Mouse (Mus musculus) testis, adult 2 months (tissue): ENCODE data around the gene Hhatl. TPM values are rescaled to one million over a fixed set of nuclear protein-coding genes. Genes with fewer than 3 reads are reported as not detected.

Source experiments
- H3K27ac ChIP-seq: fragments of 200-500 bp; 2 replicates; pipeline ENCODE4 v1.5.1; 2012; ENCODE audit warnings: low read depth, low read length; ENCODE audit not compliant: control insufficient read depth, insufficient read depth
- H3K27me3 ChIP-seq: fragments of 200-500 bp; 2 replicates; pipeline ENCODE4 v1.6.1; 2012; ENCODE audit warnings: mild to moderate bottlenecking, low read length, moderate library complexity; ENCODE audit not compliant: control insufficient read depth, insufficient read depth
- H3K36me3 ChIP-seq: fragments of 200-500 bp; 2 replicates; pipeline ENCODE4 v1.6.1; 2012; ENCODE audit warnings: mild to moderate bottlenecking, low read length; ENCODE audit not compliant: control insufficient read depth, insufficient read depth
- H3K4me1 ChIP-seq: fragments of 200-500 bp; 2 replicates; pipeline ENCODE4 v1.6.1; 2012; ENCODE audit warnings: low read length; ENCODE audit not compliant: control insufficient read depth, insufficient read depth
- H3K4me3 ChIP-seq: fragments of 200-500 bp; 2 replicates; pipeline ENCODE4 v1.5.1; 2012; ENCODE audit warnings: low read depth, mild to moderate bottlenecking, low read length, moderate library complexity, mixed read lengths; ENCODE audit not compliant: control insufficient read depth
- CTCF ChIP-seq: fragments of 200-500 bp; IDR thresholded peaks from 2 replicates; pipeline ENCODE4 v1.5.1; 2012; ENCODE audit warnings: low read depth, mild to moderate bottlenecking, inconsistent platforms, low read length, moderate library complexity; ENCODE audit not compliant: control insufficient read depth, insufficient read depth, insufficient replicate concordance
- POLR2A ChIP-seq: fragments of 200-500 bp; IDR thresholded peaks from 2 replicates; pipeline ENCODE4 v1.6.1; 2012; ENCODE audit warnings: low read depth, mild to moderate bottlenecking, inconsistent platforms, low read length, moderate library complexity; ENCODE audit not compliant: control insufficient read depth
- polyA plus RNA-seq: library from polyadenylated mRNA; depleted of rRNA; stranded (reverse); fragments of >200 nt; gene quantifications from 2 replicates; pipeline ENCODE4 v1.2.3, GENCODE M21; 2012

Hhatl gene
- polyA plus RNA-seq, 1 experiment: 19.8 TPM

DNA sequence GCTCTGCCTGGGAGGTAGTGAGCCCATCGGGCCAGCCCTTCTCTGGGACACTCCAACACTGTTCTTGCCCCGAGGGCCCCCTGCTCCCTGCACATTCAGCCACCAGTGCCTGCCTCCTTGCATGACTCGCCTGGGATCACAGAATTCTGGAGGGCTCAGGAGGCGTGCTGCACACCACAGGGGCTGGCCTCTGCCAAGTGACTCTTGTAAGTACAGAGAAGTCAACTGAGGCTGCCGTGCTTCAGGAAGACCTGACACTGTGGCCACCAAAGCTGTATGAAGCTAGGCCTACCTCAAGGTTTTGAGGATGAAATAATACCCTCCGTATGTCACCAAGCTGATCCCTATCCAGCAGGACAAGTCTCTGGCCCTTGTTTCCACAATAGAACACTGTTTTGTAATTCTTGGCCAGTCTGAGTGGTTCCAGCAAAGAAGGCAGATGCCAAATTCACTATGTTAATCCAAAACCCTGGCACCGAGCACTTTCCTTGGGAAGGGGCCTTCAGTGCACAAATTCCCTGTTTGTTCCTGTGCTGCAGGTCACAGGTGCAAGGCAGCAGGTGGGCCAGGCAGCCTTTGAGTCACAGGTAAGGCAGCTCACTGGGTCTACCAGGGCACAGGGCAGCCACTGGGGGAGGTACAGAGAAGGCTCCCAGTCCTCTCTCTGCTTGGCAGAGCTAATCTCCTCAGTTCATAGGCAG lies 27.6 kb upstream of the Hhatl start:
- H3K4me3 ChIP-seq: no peak overlapping the region
- H3K27ac ChIP-seq: no peak overlapping the region; the same call in 1 of the 2 replicates
- H3K36me3 ChIP-seq: 0 out of 2 replicates have a peak, but pooled peaks cover 2% of the 10 kb centered on the region
- no peaks in the 10 kb centered on the region for H3K27me3 ChIP-seq
- H3K4me1 ChIP-seq: peaks cover 2% of the 10 kb centered on the region; the same call in 1 of the 2 replicates
- TF ChIP-seq POLR2A: no peak
- TF ChIP-seq CTCF: no peak

DNA sequence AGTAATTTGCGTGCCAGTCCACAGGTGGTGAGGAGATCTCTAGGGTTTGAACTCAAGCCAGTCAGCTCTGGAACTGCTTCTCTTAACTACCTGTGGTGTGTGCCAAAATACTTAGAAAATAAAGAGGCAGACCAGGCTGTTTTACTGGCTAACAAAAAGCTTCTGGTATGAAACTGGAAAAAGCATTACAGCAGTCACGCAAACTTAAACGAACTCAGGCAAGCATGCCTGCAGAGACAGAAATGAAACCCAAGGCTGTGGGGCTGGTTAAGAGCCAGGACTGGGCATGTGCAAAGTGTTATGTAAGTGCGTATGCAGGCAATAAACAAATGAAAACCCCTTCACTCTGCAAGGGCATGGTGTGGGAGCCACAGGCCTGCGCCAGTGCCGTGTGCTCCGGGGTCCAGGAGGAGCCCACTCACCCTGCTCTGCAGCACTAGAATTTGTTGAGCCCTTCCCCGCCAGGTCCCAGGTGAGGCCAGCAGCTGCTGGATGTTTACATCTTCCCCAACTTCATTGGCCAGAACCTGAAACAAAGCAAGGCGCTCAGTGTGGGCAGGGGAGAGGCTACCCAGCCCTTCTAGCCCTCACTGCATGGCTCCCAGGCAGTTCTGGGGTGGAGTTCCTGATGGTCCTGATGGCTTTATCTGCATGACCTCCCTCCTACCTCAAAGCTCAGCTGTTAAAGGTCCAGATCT lies 26.9 kb upstream of the Hhatl start:
- TF ChIP-seq POLR2A (no peak), CTCF (no peak)
- H3K4me3 ChIP-seq: no peak overlapping the region
- H3K27ac ChIP-seq: no peak overlapping the region; the same call in 1 of the 2 replicates

DNA sequence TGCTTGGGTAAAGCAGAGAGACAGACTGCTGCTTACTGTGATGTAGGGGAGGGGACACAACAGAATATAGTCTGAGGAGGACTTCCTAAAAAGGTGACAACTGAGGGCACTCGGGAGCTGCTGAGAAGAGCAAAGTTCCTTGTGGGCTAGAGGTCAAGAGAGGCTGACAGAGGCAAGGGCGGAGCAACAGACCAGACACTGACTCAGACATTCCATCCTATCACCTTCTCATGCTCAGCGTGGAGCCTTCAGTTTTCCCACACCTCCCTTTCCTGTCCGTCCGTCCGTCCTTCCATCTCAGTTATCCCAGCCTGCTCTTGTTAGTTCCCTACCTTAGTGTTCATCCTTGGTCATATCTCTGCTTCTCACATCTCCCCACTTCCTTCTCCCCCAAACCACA lies 22.9 kb upstream of the Hhatl start:
- no peaks in the 10 kb centered on the region for H3K27me3 ChIP-seq
- no peak overlapping the region for H3K4me3 ChIP-seq
- no peak for TF ChIP-seq CTCF
- no peak for TF ChIP-seq POLR2A
- no peak overlapping the region for H3K27ac ChIP-seq
- H3K4me1 ChIP-seq: peaks cover 2% of the 10 kb centered on the region; the same call in 1 of the 2 replicates
- no peaks in the 10 kb centered on the region for H3K36me3 ChIP-seq

More for the DNA sequence above, 26.9 kb upstream of the Hhatl start:
- H3K36me3 ChIP-seq: no peaks in the 10 kb centered on the region
- no peaks in the 10 kb centered on the region for H3K27me3 ChIP-seq
- peaks cover 2% of the 10 kb centered on the region; the same call in 1 of the 2 replicates for H3K4me1 ChIP-seq

DNA sequence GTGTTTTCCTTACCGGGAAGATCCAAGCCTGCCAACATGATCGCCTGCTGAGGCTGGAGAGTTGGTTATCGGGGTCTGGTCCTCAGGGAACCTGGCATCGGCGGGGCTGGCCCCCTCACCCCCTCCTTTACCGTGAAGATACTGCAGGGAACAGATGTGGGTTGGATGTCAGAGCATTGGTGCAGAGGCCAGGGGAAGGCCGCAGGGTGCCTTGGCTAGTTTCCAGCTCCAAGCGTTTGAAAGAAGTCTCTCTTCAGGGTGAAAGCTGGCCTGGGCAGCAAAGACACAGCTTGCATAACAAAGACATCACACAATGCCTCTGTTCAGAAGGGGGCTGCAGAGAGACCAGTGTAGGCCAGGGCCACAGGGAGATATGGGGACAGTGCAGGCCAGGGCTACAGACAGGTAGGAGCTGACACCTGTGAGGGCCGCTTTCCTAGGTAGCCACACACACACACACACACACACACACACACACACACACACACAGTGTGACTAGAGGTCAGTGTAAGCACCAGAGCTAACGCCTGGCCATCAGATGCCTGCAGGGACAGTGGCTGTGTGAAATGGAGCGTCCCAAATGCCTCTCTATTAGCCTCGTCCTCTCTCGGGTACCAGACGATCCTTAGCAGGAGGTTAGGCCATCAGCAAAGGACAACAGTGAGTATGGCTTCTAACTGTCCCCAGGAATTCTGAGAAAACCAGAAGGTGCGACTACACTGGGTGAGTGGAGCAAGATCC lies 17.9 kb upstream of the Hhatl start:
- Histone ChIP-seq H3K27ac (no peak overlapping the region), H3K27me3 (no peaks in the 10 kb centered on the region), H3K4me3 (no peak overlapping the region), H3K4me1 (no peaks in the 10 kb centered on the region), H3K36me3 (no peaks in the 10 kb centered on the region)
- TF ChIP-seq POLR2A (no peak), CTCF (no peak)

DNA sequence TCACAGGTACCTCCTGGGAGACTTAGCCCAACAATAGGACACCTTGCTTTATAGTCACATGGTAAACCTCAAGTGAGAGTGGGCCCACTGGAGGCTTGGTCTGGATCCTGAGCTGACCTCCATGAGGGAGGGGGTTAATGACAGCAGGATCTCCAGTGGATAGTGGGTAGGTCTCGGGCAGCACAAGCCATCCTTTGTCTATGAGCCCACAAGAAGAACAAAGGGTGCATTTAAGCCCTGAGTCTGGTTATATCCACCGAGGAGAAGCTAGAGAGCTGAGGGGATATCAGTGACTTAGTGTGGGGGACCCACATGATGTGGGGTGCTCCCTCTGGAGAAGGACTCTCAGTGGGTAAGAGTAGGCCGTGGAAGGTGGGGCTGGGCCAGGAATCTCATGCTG lies 16.2 kb upstream of the Hhatl start:
- Histone ChIP-seq H3K27ac (no peak overlapping the region), H3K36me3 (no peaks in the 10 kb centered on the region), H3K4me1 (no peaks in the 10 kb centered on the region), H3K27me3 (no peaks in the 10 kb centered on the region), H3K4me3 (no peak overlapping the region)
- TF ChIP-seq CTCF (no peak), POLR2A (no peak)

DNA sequence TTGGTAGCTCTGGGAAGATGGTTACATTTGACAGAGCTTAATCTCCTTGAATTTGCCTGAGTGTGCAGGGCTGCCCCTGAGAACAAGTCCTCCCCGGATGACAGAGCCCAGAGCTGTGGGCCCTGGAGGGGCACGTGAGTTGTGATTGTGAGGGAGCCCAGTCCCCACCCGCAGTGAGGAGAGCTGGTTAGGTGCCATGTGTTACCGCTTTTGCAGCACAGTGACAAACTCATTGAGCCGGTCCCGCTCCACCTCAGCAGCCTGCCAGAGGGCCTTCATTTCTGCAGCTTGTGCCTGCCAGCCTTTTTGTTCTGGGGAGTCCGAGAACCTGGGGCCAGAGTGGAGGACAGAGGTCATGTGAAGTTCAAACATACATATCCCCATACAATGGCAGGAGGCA lies 15.6 kb upstream of the Hhatl start:
- Histone ChIP-seq H3K4me3 (no peak overlapping the region), H3K27me3 (no peaks in the 10 kb centered on the region), H3K4me1 (no peaks in the 10 kb centered on the region; the same call in 1 of the 2 replicates), H3K27ac (no peak overlapping the region), H3K36me3 (no peaks in the 10 kb centered on the region)
- TF ChIP-seq POLR2A (no peak), CTCF (no peak)

DNA sequence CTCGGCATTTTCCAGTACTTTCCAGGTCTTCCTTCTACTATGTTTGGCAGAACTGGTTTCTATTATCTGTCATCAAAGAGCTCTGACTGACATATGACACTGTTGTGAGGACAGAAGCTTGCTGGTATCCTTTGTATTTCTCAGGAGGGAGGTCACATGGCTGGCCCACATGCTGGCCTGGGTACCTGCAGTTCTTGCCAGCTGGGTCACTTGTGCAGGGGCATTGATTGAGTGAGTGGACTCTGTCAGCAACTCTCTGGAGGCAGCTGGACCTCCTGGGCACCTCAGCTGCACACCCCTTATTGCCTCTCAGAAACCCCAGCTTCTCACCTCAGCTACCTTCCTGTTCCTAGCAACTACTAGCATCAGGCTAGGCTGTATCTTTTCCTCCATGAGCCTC lies 15.2 kb upstream of the Hhatl start:
- Histone ChIP-seq H3K27ac (no peak overlapping the region), H3K4me3 (no peak overlapping the region), H3K27me3 (no peaks in the 10 kb centered on the region), H3K4me1 (no peaks in the 10 kb centered on the region; the same call in 1 of the 2 replicates), H3K36me3 (no peaks in the 10 kb centered on the region)
- no peak for TF ChIP-seq CTCF
- no peak for TF ChIP-seq POLR2A
